Mouse (Mus musculus): ENCODE measurements around the gene Pla2g4e.
"Not testable (repeated sequence)": the region's sequence is repeated elsewhere in the genome, so short reads cannot be mapped to it uniquely, and the experiment has no call there.

Gene Pla2g4e

GRCm38 (mm10) chr2:120244679-120245420, at the start of gene Pla2g4e:
Pla2g4e (minus strand) TSS chr2:120245335.
- no peak for DNase-seq (ENCODE audit: low spot score)

- DNase-seq (ENCODE audit: low spot score): no peak
Measured at GRCm38 (mm10) chr2:120291471-120292078, 46.4 kb upstream of the Pla2g4e start.

GRCm38 (mm10) chr2:120288995-120289394, 43.9 kb upstream of the Pla2g4e start, which contains the start of gene Pla2g4d:
Pla2g4d (minus strand) TSS chr2:120289197.
- DNase-seq (ENCODE audit: low spot score): no peak

GRCm38 (mm10) chr2:120288401-120288800, 43.3 kb upstream of the Pla2g4e start:
- DNase-seq (ENCODE audit: low spot score): no peak

- no peak for DNase-seq (ENCODE audit: low spot score)
Measured at GRCm38 (mm10) chr2:120285639-120286038, 40.5 kb upstream of the Pla2g4e start.

- DNase-seq (ENCODE audit: low spot score): no peak
Measured at GRCm38 (mm10) chr2:120284705-120285104, 39.6 kb upstream of the Pla2g4e start.

- no peak for DNase-seq (ENCODE audit: low spot score)
Measured at GRCm38 (mm10) chr2:120284094-120284493, 39.0 kb upstream of the Pla2g4e start.

- no peak for DNase-seq (ENCODE audit: low spot score)
Measured at GRCm38 (mm10) chr2:120283550-120283949, 38.4 kb upstream of the Pla2g4e start.

- DNase-seq (ENCODE audit: low spot score): no peak
Measured at GRCm38 (mm10) chr2:120281221-120281620, 36.1 kb upstream of the Pla2g4e start.

GRCm38 (mm10) chr2:120279961-120280360, 34.8 kb upstream of the Pla2g4e start:
- DNase-seq (ENCODE audit: low spot score): peak; percentile 8

- DNase-seq (ENCODE audit: low spot score): no peak
Measured at GRCm38 (mm10) chr2:120276951-120277350, 31.8 kb upstream of the Pla2g4e start.

GRCm38 (mm10) chr2:120268635-120269034, 23.5 kb upstream of the Pla2g4e start:
- no peak for DNase-seq (ENCODE audit: low spot score)

- no peak for DNase-seq (ENCODE audit: low spot score)
Measured at GRCm38 (mm10) chr2:120265523-120265922, 20.4 kb upstream of the Pla2g4e start.

GRCm38 (mm10) chr2:120264858-120265257, 19.7 kb upstream of the Pla2g4e start:
- no peak for DNase-seq (ENCODE audit: low spot score)

GRCm38 (mm10) chr2:120262876-120263275, 17.7 kb upstream of the Pla2g4e start:
- no peak for DNase-seq (ENCODE audit: low spot score)

GRCm38 (mm10) chr2:120261346-120261745, 16.2 kb upstream of the Pla2g4e start:
- no peak for DNase-seq (ENCODE audit: low spot score)

- no peak for DNase-seq (ENCODE audit: low spot score)
Measured at GRCm38 (mm10) chr2:120256259-120256658, 11.1 kb upstream of the Pla2g4e start.

- DNase-seq (ENCODE audit: low spot score): no peak
Measured at GRCm38 (mm10) chr2:120252644-120253043, 7.5 kb upstream of the Pla2g4e start.

GRCm38 (mm10) chr2:120245421-120246016, 384 bp upstream of the Pla2g4e start:
- no peak for DNase-seq (ENCODE audit: low spot score)

GRCm38 (mm10) chr2:120243995-120244394, 1.1 kb downstream of the Pla2g4e start:
- DNase-seq (ENCODE audit: low spot score): no peak

GRCm38 (mm10) chr2:120242791-120243467, 2.2 kb downstream of the Pla2g4e start:
- no peak for DNase-seq (ENCODE audit: low spot score)

GRCm38 (mm10) chr2:120238733-120239132, 6.4 kb downstream of the Pla2g4e start:
- DNase-seq (ENCODE audit: low spot score): not testable (repeated sequence)

GRCm38 (mm10) chr2:120237784-120238183, 7.4 kb downstream of the Pla2g4e start:
- no peak for DNase-seq (ENCODE audit: low spot score)
